ENCODE assay signal across 16 mouse cellular contexts in the genomic region with DNA sequence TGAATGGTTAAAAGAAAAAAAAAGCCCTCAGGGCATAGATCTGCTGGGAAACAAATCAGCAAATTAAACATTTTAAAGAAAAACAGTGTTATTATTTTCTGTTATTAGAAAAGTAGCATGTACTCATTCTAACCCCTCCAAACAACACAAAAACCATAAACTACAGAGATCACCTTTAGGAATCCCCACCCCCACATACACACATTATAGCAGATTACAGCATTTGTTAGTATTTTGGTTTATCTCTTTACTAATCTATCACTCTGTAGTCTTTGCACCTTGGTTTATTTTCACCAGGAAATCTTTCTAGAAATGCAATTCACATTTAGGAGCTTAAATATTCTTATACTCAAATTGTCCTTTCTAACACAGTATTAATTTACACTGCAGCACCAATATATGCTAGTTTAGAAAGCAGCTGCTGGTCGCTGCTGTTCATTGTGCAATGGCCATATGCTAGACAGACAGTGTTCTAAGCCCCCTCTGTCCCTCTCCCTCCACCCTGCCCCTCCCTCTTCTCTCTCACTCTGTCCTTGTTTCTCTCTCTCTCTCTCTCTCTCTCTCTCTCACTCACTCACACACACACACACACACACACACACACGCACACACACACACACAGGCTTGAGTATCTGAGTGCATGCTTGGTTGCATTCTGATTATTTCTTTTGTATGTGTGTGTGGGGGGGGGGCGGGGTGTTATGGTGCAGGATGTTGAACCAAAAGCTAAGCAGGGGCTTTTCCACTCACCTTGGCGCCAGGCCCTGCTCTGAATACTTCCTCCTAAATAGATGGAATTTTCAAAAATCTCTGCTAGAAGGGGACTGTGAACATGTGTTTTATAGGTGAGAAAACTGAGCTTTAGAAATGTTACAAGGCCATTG.
DNase-seq lines count a peak whose midpoint lies in the region; ATAC-seq and TF ChIP-seq lines count a peak whose summit lies in the region.
"Had no signal": no experiment of that assay in that cellular context is flagged by ENCODE, and none has a peak within 500 bp of the region (broad histone marks: within the 10 kb centered on the region; RNA-seq: fewer than 3 reads in every experiment).

No protein-coding gene starts in this region.

- peak; percentile 88 for ATAC-seq in neural tube, embryonic 12.5 days (ENCODE audit: low FRiP score, low read depth)
- ATAC-seq in neural tube, embryonic 15.5 days (ENCODE audit: low FRiP score): no peak; the same call in 1 of the 2 replicates
- peak; percentile 92 for ATAC-seq in midbrain, embryonic 12.5 days (ENCODE audit: low FRiP score, low read depth)
- ATAC-seq in stomach, postnatal 0 days (ENCODE audit: low FRiP score, low TSS enrichment): no peak
- ATAC-seq: CD4-positive, CD25-positive, alpha-beta regulatory T cell, adult 4 months had no signal

- H3K36me3 ChIP-seq in neural tube, embryonic 12.5 days: no peaks in the 10 kb centered on the region
- no peaks in the 10 kb centered on the region for H3K36me3 ChIP-seq in neural tube, embryonic 15.5 days
- H3K36me3 ChIP-seq in hindbrain, embryonic 10.5 days: no peaks in the 10 kb centered on the region
- no peaks in the 10 kb centered on the region for H3K36me3 ChIP-seq in midbrain, embryonic 12.5 days
- no peaks in the 10 kb centered on the region for H3K36me3 ChIP-seq in stomach, postnatal 0 days (ENCODE audit: control insufficient read depth, insufficient read depth, low read length)
- H3K36me3 ChIP-seq: heart, embryonic 10.5 days had no signal

- no peak overlapping the region for H3K4me3 ChIP-seq in neural tube, embryonic 12.5 days
- H3K4me3 ChIP-seq in neural tube, embryonic 15.5 days (replicated peaks): no peak overlapping the region
- H3K4me3 ChIP-seq in hindbrain, embryonic 10.5 days: no peak overlapping the region
- H3K4me3 ChIP-seq in midbrain, embryonic 12.5 days: no peak overlapping the region
- no peak overlapping the region for H3K4me3 ChIP-seq in stomach, postnatal 0 days (ENCODE audit: low read depth, low read length)
- H3K4me3 ChIP-seq: heart, embryonic 10.5 days had no signal

- no peak for TF ChIP-seq EP300 in stomach, postnatal 0 days (optimal IDR thresholded peaks at IDR 0.05)

- H3K27ac ChIP-seq in neural tube, embryonic 12.5 days: no peak overlapping the region
- H3K27ac ChIP-seq in neural tube, embryonic 15.5 days (replicated peaks): no peak overlapping the region
- H3K27ac ChIP-seq in hindbrain, embryonic 10.5 days: peak overlapping the region; percentile 45; the same call in 1 of the 2 replicates
- H3K27ac ChIP-seq in midbrain, embryonic 12.5 days (replicated peaks): no peak overlapping the region
- H3K27ac ChIP-seq in stomach, postnatal 0 days (replicated peaks): no peak overlapping the region
- H3K27ac ChIP-seq: heart, embryonic 10.5 days had no signal

- H3K9me3 ChIP-seq in neural tube, embryonic 12.5 days: no peaks in the 10 kb centered on the region
- H3K9me3 ChIP-seq in neural tube, embryonic 15.5 days (replicated peaks): no peaks in the 10 kb centered on the region
- no peaks in the 10 kb centered on the region for H3K9me3 ChIP-seq in hindbrain, embryonic 10.5 days
- H3K9me3 ChIP-seq in midbrain, embryonic 12.5 days: no peaks in the 10 kb centered on the region
- no peaks in the 10 kb centered on the region for H3K9me3 ChIP-seq in stomach, postnatal 0 days (ENCODE audit: control insufficient read depth, low read length)
- H3K9me3 ChIP-seq: heart, embryonic 10.5 days had no signal

- H3K4me2 ChIP-seq in neural tube, embryonic 12.5 days (replicated peaks): no peak overlapping the region
- no peak overlapping the region for H3K4me2 ChIP-seq in neural tube, embryonic 15.5 days
- H3K4me2 ChIP-seq in midbrain, embryonic 12.5 days (replicated peaks): no peak overlapping the region
- H3K4me2 ChIP-seq in stomach, postnatal 0 days (replicated peaks; ENCODE audit: low read depth): no peak overlapping the region
- H3K4me2 ChIP-seq: lung, embryonic 14.5 days had no signal

- peak; percentile 3 for DNase-seq in hindbrain, embryonic 10.5 days (ENCODE audit: low spot score)
- DNase-seq in stomach, postnatal 0 days (ENCODE audit: low spot score): no peak
- DNase-seq in adipocyte (ENCODE audit: low spot score): no peak
- DNase-seq in left cerebral cortex, adult 18-20 months (ENCODE audit: low spot score in 2 of 2): no peak
- DNase-seq: cerebellum, adult 18-20 months; gastrocnemius, postnatal 10 days; heart, postnatal 36 days; kidney, adult 11 months; kidney, postnatal 4 days; liver; lung, embryonic 14.5 days had no signal

- no peaks in the 10 kb centered on the region for H3K4me1 ChIP-seq in neural tube, embryonic 12.5 days
- H3K4me1 ChIP-seq in neural tube, embryonic 15.5 days: no peaks in the 10 kb centered on the region
- H3K4me1 ChIP-seq in hindbrain, embryonic 10.5 days (replicated peaks): no peaks in the 10 kb centered on the region; the same call in 1 of the 2 replicates
- H3K4me1 ChIP-seq in midbrain, embryonic 12.5 days: no peaks in the 10 kb centered on the region
- no peaks in the 10 kb centered on the region for H3K4me1 ChIP-seq in stomach, postnatal 0 days (replicated peaks; ENCODE audit: control insufficient read depth, insufficient read depth)
- H3K4me1 ChIP-seq: heart, embryonic 10.5 days had no signal

- 57% methylated on average over 4 of the region's 4 CpGs for WGBS in neural tube, embryonic 12.5 days
- WGBS in neural tube, embryonic 15.5 days: 33% methylated on average over 4 of the region's 4 CpGs
- WGBS in hindbrain, embryonic 10.5 days: 63% methylated on average over 4 of the region's 4 CpGs
- 58% methylated on average over 4 of the region's 4 CpGs for WGBS in midbrain, embryonic 12.5 days
- WGBS in stomach, postnatal 0 days: 72% methylated on average over 4 of the region's 4 CpGs

- H3K27me3 ChIP-seq in neural tube, embryonic 12.5 days (replicated peaks): no peaks in the 10 kb centered on the region
- no peaks in the 10 kb centered on the region for H3K27me3 ChIP-seq in neural tube, embryonic 15.5 days (replicated peaks)
- H3K27me3 ChIP-seq in hindbrain, embryonic 10.5 days (ENCODE audit: insufficient read depth, poor library complexity, severe bottlenecking): peaks cover 3% of the 10 kb centered on the region; the same call in 1 of the 2 replicates
- no peaks in the 10 kb centered on the region for H3K27me3 ChIP-seq in midbrain, embryonic 12.5 days
- no peaks in the 10 kb centered on the region for H3K27me3 ChIP-seq in stomach, postnatal 0 days (ENCODE audit: control insufficient read depth, insufficient read depth, low read length)

- no peak for TF ChIP-seq CTCF in stomach, postnatal 0 days (IDR thresholded peaks at IDR 0.05; ENCODE audit: low read depth)

- no peak overlapping the region for H3K9ac ChIP-seq in neural tube, embryonic 12.5 days
- H3K9ac ChIP-seq in neural tube, embryonic 15.5 days (replicated peaks): no peak overlapping the region
- no peak overlapping the region for H3K9ac ChIP-seq in midbrain, embryonic 12.5 days (replicated peaks)
- H3K9ac ChIP-seq in stomach, postnatal 0 days (ENCODE audit: low read length): no peak overlapping the region
- H3K9ac ChIP-seq: lung, embryonic 14.5 days had no signal

Comparison
In these comparisons a context has a peak if more than half of its experiments do, and no peak if none do; other contexts are left out.
1. ATAC-seq: peak in neural tube, embryonic 12.5 days (single experiment) and midbrain, embryonic 12.5 days (single experiment); none in neural tube, embryonic 15.5 days (single experiment) and stomach, postnatal 0 days (single experiment).